Mouse (Mus musculus) embryonic facial prominence, embryonic 12.5 days (tissue): ENCODE measurements around the gene Exo5. TPM values are rescaled to one million over a fixed set of nuclear protein-coding genes. Genes with fewer than 3 reads are reported as not detected.
A peak's percentile ranks its signal among the peaks of the same experiment; 100 is the strongest.

Experiments
- ATAC-seq: fragments of 200-750 bp; cut with Nextera tagmentation; 2 replicates; pipeline ENCODE4 v1.8.0; 2017; ENCODE audit not compliant: insufficient number of reproducible peaks, insufficient read depth, low FRiP score, low TSS enrichment
- H3K27ac ChIP-seq: fragments of 300-500 bp; sonication (generic); 2 replicates; pipeline ENCODE4 v1.5.1; 2016; ENCODE audit warnings: mild to moderate bottlenecking
- H3K27me3 ChIP-seq: fragments of 300-500 bp; sonication (generic); 2 replicates; pipeline ENCODE4 v1.6.1; 2016; ENCODE audit warnings: mild to moderate bottlenecking, moderate library complexity
- H3K36me3 ChIP-seq: fragments of 300-500 bp; sonication (generic); 2 replicates; pipeline ENCODE4 v1.6.1; 2016; ENCODE audit warnings: mild to moderate bottlenecking
- H3K4me1 ChIP-seq: fragments of 300-500 bp; sonication (generic); 2 replicates; pipeline ENCODE4 v1.6.1; 2016
- H3K4me2 ChIP-seq: fragments of 300-500 bp; sonication (generic); replicated peaks from 2 replicates; pipeline ENCODE4 v1.6.1; 2016; ENCODE audit warnings: mild to moderate bottlenecking, moderate library complexity
- H3K4me3 ChIP-seq: fragments of 300-500 bp; sonication (generic); 2 replicates; pipeline ENCODE4 v1.5.1; 2016; ENCODE audit warnings: mild to moderate bottlenecking
- H3K9ac ChIP-seq: fragments of 300-500 bp; sonication (generic); 2 replicates; pipeline ENCODE4 v1.6.1; 2016; ENCODE audit warnings: mild to moderate bottlenecking, moderate library complexity
- H3K9me3 ChIP-seq: fragments of 300-500 bp; sonication (generic); 2 replicates; pipeline ENCODE4 v1.6.1; 2016; ENCODE audit warnings: mild to moderate bottlenecking, moderate library complexity
- WGBS: fragments of 180-500 bp; shearing (Covaris S2); methylation state at CpG from one replicate; pipeline ENCODE4 v1.1.7; 2016; 5-methylcytosine and 5-hydroxymethylcytosine counted together
- polyA plus RNA-seq: library from polyadenylated mRNA; unstranded; fragments of >200 nt; fragmentation: Nextera tagmentation; extraction: Ambion mirVana; gene quantifications from 2 replicates; pipeline ENCODE4 v1.2.1, GENCODE M21; 2016

Gene Exo5
- polyA plus RNA-seq, 1 experiment from 2014 or later, result 33.1 TPM

DNA sequence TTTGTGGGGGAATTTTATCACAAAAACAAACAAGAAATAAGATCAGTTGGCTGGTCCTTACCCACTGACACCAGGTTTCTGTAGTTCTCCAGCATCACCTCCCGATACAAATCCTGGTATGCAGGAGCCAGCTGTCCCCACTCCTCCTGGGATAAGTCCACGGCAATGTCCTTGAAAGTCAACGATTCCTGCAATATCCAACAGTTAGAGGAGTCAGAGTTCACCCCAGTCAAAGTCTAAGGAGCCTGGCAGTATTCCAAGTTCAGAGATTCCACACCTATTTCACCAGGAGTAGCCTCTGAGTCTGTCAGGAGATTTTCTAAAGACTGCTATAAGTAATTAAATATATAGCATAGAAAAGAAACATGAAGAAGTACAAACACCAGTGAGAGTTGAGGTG is 10.2 kb upstream of the Exo5 start:
- H3K4me2 ChIP-seq, result no peak overlapping the region
- no peaks in the 10 kb centered on the region for H3K4me1 ChIP-seq
- peaks cover 6% of the 10 kb centered on the region; the same call in 1 of the 2 replicates for H3K9me3 ChIP-seq
- H3K36me3 ChIP-seq, result peaks cover 10% of the 10 kb centered on the region
- no peaks in the 10 kb centered on the region for H3K27me3 ChIP-seq
- no peak overlapping the region for H3K9ac ChIP-seq
- ATAC-seq, result no peak
- WGBS, result 86% methylated on average over 3 of the region's 3 CpGs
- no peak overlapping the region for H3K4me3 ChIP-seq
- H3K27ac ChIP-seq, result no peak overlapping the region

GRCm38 (mm10) chr4:120930736-120931135 is 5.9 kb upstream of the Exo5 start:
- H3K9me3 ChIP-seq, result peaks cover 6% of the 10 kb centered on the region; the same call in 1 of the 2 replicates
- H3K27ac ChIP-seq, result no peak overlapping the region
- peaks cover 10% of the 10 kb centered on the region for H3K36me3 ChIP-seq
- no peak overlapping the region for H3K4me2 ChIP-seq
- H3K4me3 ChIP-seq, result no peak overlapping the region
- H3K4me1 ChIP-seq, result no peaks in the 10 kb centered on the region
- WGBS, result 95% methylated on average over 18 of the region's 18 CpGs
- H3K9ac ChIP-seq, result no peak overlapping the region
- no peak for ATAC-seq
- H3K27me3 ChIP-seq, result no peaks in the 10 kb centered on the region

DNA sequence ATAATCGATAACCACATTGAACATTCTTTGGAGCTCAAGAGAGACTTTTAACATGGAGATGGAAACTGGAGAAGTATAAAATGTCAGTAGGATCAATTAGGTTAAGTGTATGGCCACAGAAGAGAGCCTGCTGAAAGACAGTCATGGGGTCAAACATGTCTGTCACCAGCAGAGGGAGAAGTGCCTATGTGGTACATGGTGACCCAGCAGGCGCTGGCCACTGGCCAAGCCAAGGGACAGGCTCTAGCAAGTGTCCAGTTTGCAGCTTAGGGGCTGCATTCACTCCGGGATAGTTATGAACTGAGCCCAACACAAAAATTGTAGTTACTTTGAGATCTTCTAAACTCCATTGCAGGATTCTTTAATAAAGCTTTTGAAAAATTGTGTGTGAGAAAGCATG is 3.9 kb upstream of the Exo5 start:
- no peaks in the 10 kb centered on the region for H3K4me1 ChIP-seq
- H3K36me3 ChIP-seq, result peaks cover 10% of the 10 kb centered on the region
- H3K27ac ChIP-seq, result no peak overlapping the region
- H3K4me3 ChIP-seq, result no peak overlapping the region
- H3K9ac ChIP-seq, result no peak overlapping the region
- H3K9me3 ChIP-seq, result peaks cover 6% of the 10 kb centered on the region; the same call in 1 of the 2 replicates
- no peak overlapping the region for H3K4me2 ChIP-seq
- WGBS, result 80% methylated on average over 3 of the region's 3 CpGs
- ATAC-seq, result no peak
- no peaks in the 10 kb centered on the region for H3K27me3 ChIP-seq

DNA sequence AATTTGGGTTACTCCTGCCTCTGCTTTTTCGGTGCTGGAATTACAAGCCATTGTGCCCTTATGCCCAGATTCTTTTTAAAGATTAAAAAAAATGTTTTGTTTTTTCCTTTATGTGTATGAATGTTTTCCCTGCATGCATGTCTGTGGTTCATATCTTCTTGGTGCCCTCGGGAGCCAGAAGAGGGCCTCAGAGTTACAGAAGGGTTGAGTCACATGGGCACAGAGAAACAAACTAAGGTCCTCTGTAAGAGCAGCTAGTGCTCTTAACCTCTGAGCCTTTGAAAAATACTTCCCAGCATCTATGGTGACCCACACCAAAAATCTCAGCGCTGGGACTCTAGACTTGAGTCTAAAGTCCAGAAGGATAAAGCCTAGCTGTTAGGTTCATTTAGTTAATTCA is 569 bp upstream of the Exo5 start:
- Histone ChIP-seq H3K4me2 (peak overlapping the region; percentile 50), H3K9ac (peak overlapping the region; percentile 71), H3K27ac (peak overlapping the region; percentile 89), H3K4me1 (no peaks in the 10 kb centered on the region), H3K9me3 (peaks cover 12% of the 10 kb centered on the region), H3K36me3 (peaks cover 27% of the 10 kb centered on the region), H3K27me3 (no peaks in the 10 kb centered on the region), H3K4me3 (peak overlapping the region; percentile 68)
- WGBS, result 20% methylated on average over 3 of the region's 3 CpGs
- ATAC-seq, result no peak

GRCm38 (mm10) chr4:120921461-120921860 is 3.4 kb downstream of the Exo5 start:
- Histone ChIP-seq H3K4me3 (no peak overlapping the region), H3K4me1 (no peaks in the 10 kb centered on the region), H3K9ac (no peak overlapping the region), H3K27ac (no peak overlapping the region), H3K36me3 (peaks cover 29% of the 10 kb centered on the region), H3K27me3 (no peaks in the 10 kb centered on the region), H3K4me2 (no peak overlapping the region), H3K9me3 (peaks cover 11% of the 10 kb centered on the region)
- no peak for ATAC-seq
- WGBS, result 95% methylated on average over 8 of the region's 8 CpGs

DNA sequence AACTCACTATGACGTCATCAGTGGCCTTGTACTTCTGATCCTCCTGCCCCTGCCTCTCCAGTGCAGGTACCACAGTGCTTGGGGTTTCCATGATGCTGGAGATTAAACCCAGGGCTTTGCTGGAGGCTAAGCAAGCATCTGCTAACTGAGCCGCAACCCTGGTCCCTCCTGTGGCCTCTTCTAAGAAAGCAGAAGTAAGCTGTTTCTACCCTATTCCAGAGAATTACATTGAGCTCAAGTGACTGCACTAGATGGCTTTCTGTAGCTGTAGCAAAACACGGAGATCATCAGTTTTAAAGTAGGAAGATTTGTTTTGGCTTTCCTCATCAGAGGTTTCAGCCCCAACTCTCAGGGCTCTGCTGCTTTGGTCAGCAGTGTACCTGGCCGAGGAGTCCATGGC is 10.3 kb downstream of the Exo5 start:
- Histone ChIP-seq H3K4me1 (no peaks in the 10 kb centered on the region), H3K27ac (no peak overlapping the region), H3K4me3 (no peak overlapping the region), H3K4me2 (no peak overlapping the region), H3K36me3 (no peaks in the 10 kb centered on the region), H3K9ac (no peak overlapping the region), H3K27me3 (no peaks in the 10 kb centered on the region), H3K9me3 (no peaks in the 10 kb centered on the region)
- 71% methylated on average over 4 of the region's 4 CpGs for WGBS
- ATAC-seq, result no peak

DNA sequence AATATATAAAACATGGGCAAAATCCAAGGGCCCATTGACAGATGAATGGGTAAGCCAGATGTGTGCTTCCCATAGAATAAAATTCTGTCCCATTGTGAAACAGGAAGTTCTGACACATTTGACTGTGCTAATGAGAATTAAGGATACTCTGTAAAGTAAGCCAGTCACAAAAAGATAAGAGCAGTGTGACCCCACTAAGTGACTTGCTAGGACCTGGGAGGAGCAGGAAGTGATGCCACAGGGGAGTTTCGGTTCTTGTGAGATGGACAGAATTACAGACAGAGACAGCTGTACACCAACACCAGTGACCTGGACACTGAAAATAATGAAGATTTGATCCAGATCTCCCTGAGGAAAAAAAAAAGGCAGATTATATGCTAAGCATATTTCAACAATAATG is 11.0 kb downstream of the Exo5 start:
- Histone ChIP-seq H3K27me3 (no peaks in the 10 kb centered on the region), H3K4me1 (no peaks in the 10 kb centered on the region), H3K4me3 (no peak overlapping the region), H3K9ac (no peak overlapping the region), H3K4me2 (no peak overlapping the region), H3K27ac (no peak overlapping the region), H3K36me3 (no peaks in the 10 kb centered on the region), H3K9me3 (no peaks in the 10 kb centered on the region)
- 74% methylated on average over 1 of the region's 1 CpGs for WGBS
- no peak for ATAC-seq

GRCm38 (mm10) chr4:120913443-120913842 is 11.4 kb downstream of the Exo5 start:
- WGBS, result 64% methylated on average over 8 of the region's 8 CpGs
- no peak for ATAC-seq
- H3K4me2 ChIP-seq, result no peak overlapping the region

DNA sequence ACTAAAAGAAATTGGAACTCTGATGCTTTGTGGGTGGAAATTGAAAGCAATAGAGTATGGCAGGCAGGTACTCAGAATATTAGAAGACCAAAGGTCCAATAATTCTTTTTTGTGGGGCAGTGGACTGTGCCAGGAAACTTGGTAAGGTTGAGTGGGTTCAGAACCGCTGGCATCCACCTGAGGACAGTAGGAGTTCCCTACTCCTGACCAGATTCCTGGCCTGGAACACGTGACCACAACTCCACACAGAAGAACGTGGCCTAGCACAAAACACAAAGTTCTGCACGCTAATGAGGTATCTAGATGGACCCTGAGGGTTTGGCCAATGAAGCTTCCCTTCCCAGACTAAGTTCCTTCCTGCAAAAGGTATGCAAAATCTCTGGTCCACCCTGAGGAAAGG is 12.0 kb downstream of the Exo5 start:
- no peak overlapping the region for H3K9ac ChIP-seq
- no peaks in the 10 kb centered on the region for H3K36me3 ChIP-seq
- no peak overlapping the region for H3K4me3 ChIP-seq
- H3K4me2 ChIP-seq, result no peak overlapping the region
- WGBS, result 48% methylated on average over 4 of the region's 4 CpGs
- H3K4me1 ChIP-seq, result no peaks in the 10 kb centered on the region
- no peak for ATAC-seq
- no peaks in the 10 kb centered on the region for H3K9me3 ChIP-seq
- no peak overlapping the region for H3K27ac ChIP-seq
- no peaks in the 10 kb centered on the region for H3K27me3 ChIP-seq

More at GRCm38 (mm10) chr4:120913443-120913842, 11.4 kb downstream of the Exo5 start:
- no peaks in the 10 kb centered on the region for H3K27me3 ChIP-seq
- H3K4me3 ChIP-seq, result no peak overlapping the region
- no peaks in the 10 kb centered on the region for H3K36me3 ChIP-seq
- H3K9me3 ChIP-seq, result no peaks in the 10 kb centered on the region
- no peak overlapping the region for H3K9ac ChIP-seq
- no peaks in the 10 kb centered on the region for H3K4me1 ChIP-seq
- no peak overlapping the region for H3K27ac ChIP-seq

DNA sequence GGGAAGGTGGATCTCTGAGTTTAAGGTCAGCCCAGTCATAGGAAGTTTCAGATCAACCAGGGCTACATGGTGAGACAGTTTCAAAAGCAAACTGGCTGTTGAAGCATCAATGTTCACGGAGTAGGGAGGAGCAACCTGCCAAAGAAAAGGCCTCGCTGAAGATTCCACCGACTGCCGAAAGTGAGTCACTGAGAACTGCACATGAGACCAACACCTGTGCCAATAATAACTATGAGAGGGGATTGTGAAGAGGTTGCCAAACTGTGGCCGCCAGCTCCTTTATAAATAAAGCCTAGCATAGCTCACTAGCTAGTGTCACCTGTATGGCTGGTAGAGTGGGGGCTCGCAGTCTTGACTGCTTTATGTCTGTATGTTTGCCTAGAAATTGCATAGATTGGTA is 13.7 kb downstream of the Exo5 start:
- no peak overlapping the region for H3K9ac ChIP-seq
- H3K4me1 ChIP-seq, result no peaks in the 10 kb centered on the region
- no peaks in the 10 kb centered on the region for H3K27me3 ChIP-seq
- H3K4me2 ChIP-seq, result no peak overlapping the region
- H3K9me3 ChIP-seq, result no peaks in the 10 kb centered on the region
- no peak overlapping the region for H3K27ac ChIP-seq
- WGBS, result 83% methylated on average over 6 of the region's 6 CpGs
- H3K4me3 ChIP-seq, result no peak overlapping the region
- no peaks in the 10 kb centered on the region for H3K36me3 ChIP-seq
- ATAC-seq, result no peak

- no peak overlapping the region for H3K9ac ChIP-seq
- no peak overlapping the region for H3K27ac ChIP-seq
- WGBS, result 31% methylated on average over 15 of the region's 15 CpGs
- H3K36me3 ChIP-seq, result no peaks in the 10 kb centered on the region
- no peak overlapping the region for H3K4me3 ChIP-seq
- ATAC-seq, result no peak
- H3K4me2 ChIP-seq, result no peak overlapping the region
- no peaks in the 10 kb centered on the region for H3K4me1 ChIP-seq
- no peaks in the 10 kb centered on the region for H3K9me3 ChIP-seq
- no peaks in the 10 kb centered on the region for H3K27me3 ChIP-seq
Measured at GRCm38 (mm10) chr4:120909558-120910150, 15.2 kb downstream of the Exo5 start.

DNA sequence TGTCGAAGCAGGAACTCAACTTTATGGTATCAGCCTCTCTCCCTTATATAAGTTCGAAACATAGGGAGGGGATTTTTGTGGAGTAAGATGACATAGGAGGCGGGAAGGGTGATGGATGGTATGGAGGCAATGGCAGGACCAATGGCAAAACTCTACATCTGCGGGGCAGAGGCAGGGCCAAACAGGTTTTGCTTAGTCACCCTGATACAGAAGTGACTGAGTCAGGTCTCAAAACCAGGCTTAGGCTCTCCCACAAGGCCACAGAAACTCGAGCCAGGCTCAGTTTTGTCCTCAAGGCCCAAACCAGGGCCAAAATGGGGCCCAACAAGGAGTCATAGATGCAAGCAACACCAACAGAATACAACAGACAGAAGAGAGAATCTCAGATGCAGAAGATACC is 19.2 kb downstream of the Exo5 start:
- no peak overlapping the region for H3K4me3 ChIP-seq
- no peaks in the 10 kb centered on the region for H3K4me1 ChIP-seq
- no peak overlapping the region for H3K27ac ChIP-seq
- no peak for ATAC-seq
- no peaks in the 10 kb centered on the region for H3K27me3 ChIP-seq
- no peaks in the 10 kb centered on the region for H3K36me3 ChIP-seq
- no peak overlapping the region for H3K4me2 ChIP-seq
- 75% methylated on average over 5 of the region's 5 CpGs for WGBS
- H3K9ac ChIP-seq, result no peak overlapping the region
- H3K9me3 ChIP-seq, result no peaks in the 10 kb centered on the region

DNA sequence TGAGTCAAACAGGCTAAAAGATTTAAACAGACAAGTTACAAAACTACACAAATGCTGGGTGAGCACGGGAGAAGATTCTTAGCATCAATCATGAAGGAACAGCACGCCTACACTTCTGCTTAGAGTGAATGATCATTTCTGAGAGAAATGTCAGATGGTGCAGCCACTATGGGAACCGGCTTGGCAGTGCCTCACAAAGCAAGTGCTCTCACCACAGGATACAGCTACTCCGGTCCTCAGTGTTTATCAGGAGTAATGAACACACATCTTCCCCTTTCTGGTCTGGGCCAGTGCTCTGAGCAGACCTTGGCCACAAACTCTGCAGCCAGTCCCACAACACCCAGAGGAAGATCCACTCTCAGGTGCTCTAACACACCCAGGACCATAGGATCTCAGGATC is 20.3 kb downstream of the Exo5 start:
- no peaks in the 10 kb centered on the region for H3K36me3 ChIP-seq
- 73% methylated on average over 4 of the region's 4 CpGs for WGBS
- no peaks in the 10 kb centered on the region for H3K4me1 ChIP-seq
- no peak overlapping the region for H3K9ac ChIP-seq
- no peak overlapping the region for H3K4me2 ChIP-seq
- H3K27me3 ChIP-seq, result no peaks in the 10 kb centered on the region
- no peak overlapping the region for H3K27ac ChIP-seq
- ATAC-seq, result no peak
- H3K4me3 ChIP-seq, result no peak overlapping the region
- H3K9me3 ChIP-seq, result no peaks in the 10 kb centered on the region
